Mouse (Mus musculus): ENCODE results near the gene Cenpm.
"Not testable (repeated sequence)": the region's sequence is repeated elsewhere in the genome, so short reads cannot be mapped to it uniquely, and the experiment has no call there.

Cenpm gene

DNA sequence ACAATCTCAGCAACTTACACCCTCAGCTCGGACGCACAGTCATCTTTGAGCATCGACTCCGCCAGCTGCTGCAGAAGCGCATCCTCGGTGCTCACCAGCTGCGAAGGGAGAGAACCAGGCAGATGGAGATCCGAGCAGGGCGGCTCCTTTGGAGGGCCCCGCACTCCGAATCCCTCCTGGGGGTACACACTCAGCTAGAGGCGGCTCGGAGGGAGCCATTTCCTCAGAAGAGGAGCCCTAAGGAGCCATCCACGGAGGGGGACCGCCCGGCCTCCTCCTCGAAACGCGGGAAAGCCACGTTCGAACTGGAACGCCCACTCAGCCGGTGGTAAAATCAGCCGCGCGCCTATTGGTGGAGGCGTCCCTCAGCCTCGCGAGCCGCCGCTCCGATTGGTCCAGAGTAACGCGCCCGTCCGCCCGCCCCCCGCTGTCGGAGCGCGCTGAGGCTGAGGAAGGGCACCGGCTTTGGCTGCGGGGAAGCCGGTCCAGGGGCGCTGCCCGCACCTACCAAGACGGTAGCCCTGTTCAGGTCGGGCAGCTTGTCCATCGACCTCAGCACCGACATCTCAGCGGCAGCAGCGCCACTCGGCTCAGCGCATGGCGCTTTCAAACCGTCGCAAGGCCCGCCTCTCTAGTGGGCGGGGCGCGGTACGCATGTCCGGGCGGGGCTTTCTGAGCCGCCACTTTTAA lies at the start of gene Cenpm:
Cenpm (minus strand) TSS at position 634 of the 690 bp plus-strand sequence.
- peak; percentile 93 to 94 for DNase-seq

GRCm38 (mm10) chr15:82294059-82294458 lies 49.5 kb upstream of the Cenpm start:
- peak in 1 of 2 experiments; percentile 30 for DNase-seq

GRCm38 (mm10) chr15:82293271-82293711 lies 48.7 kb upstream of the Cenpm start:
- no peak for DNase-seq

DNA sequence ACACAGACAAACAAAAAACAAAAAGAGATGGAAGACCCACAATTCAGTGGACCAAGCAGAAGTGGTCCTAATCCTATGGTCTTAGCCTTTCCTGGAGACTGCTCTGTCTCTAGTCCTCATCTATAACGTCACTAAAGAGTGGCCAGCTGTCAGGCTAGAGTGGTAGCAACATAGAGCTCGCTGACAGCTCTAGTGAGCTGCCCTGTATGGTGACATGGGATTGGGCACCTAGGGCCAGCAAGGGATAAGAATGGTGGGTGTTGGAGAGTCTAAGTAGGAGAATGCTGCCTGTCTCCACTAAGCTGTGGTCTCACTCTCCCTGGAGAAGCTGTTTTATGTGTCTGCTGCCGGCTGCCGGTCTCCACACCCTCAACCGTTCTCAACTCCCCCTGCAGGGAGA lies 48.3 kb upstream of the Cenpm start:
- no peak for DNase-seq

GRCm38 (mm10) chr15:82290252-82290651 lies 45.7 kb upstream of the Cenpm start:
- DNase-seq = no peak

DNA sequence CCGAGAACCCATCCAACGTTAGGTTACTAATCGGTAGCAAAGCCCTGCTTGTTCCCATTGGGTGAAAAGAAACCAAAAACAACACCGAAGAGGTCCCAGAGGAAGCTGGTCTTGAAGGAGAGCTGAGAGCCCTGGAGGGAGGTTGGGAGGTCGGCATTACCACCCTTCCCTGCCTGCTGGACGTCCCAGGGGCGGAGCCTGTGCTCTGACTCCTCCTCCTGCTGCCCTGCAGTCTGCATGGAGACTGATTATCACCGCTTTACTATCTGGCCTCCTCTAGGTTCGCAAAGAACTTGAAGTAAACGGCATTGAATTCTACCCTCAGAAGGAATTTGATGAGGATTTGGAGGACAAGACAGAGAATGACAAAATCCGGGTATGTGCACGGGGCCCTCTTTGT lies 41.6 kb upstream of the Cenpm start:
- no peak for DNase-seq

GRCm38 (mm10) chr15:82280638-82281037 lies 36.1 kb upstream of the Cenpm start:
- DNase-seq = no peak

GRCm38 (mm10) chr15:82277591-82277990 lies 33.0 kb upstream of the Cenpm start:
- no peak for DNase-seq

DNA sequence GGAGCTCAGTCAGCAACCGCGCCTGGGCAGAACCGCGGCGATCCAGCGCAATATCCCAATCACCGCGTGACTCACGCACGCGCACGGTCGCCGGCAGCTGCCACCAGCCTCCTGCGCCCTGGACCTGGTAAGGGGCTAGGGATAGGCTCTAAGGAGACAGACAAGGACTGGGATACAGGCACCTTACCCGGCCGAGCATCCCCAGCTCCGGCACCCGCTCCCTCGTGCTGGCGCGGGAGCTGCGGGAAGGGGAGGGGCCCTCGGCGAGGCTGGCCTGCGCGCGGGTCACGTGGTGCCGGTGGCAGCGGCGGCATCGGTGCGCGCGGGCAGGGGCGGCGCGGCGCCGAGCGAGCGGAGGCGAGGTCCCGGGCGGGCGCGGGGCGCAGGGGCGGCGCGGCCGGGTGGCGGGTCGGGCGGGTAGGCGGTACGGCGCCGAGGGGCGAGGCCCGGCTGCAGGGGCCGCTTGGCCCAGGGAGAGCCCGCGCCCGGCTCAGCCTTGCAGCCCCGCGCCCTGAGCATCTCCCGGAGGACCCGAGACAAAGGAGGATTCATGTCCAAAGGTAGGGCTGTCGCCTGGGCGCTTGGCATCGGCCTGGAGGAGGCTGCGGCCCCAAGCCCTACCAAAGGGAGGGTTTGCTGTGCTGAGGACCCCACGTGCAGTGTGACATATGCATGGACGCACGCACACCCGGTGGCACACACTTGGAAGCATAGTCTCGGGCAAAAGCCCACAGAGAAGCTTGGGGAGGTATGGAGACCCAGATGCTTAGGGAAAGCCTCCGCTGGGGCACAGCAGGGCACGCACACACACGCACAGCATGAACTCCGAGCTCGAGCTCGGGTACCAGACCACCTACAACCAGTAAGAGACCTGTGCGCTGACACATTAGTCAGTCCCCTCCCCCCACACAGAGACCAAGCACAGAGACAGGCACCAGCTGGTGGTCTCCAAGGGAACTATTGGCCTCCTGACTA lies 30.7 kb upstream of the Cenpm start:
- peak in 1 of 2 experiments; percentile 39 for DNase-seq

- no peak for DNase-seq
Measured at GRCm38 (mm10) chr15:82274593-82274926, 30.0 kb upstream of the Cenpm start, which contains the start of gene Sept3. Gene Sept3 (plus strand): TSS chr15:82274893.

GRCm38 (mm10) chr15:82272295-82272694 lies 27.7 kb upstream of the Cenpm start:
- no peak for DNase-seq

GRCm38 (mm10) chr15:82271201-82271600 lies 26.7 kb upstream of the Cenpm start:
- DNase-seq = peak; percentile 56 to 68

- DNase-seq = no peak
Measured at GRCm38 (mm10) chr15:82268783-82269182, 24.2 kb upstream of the Cenpm start.

- DNase-seq = no peak
Measured at GRCm38 (mm10) chr15:82268185-82268584, 23.6 kb upstream of the Cenpm start.

DNA sequence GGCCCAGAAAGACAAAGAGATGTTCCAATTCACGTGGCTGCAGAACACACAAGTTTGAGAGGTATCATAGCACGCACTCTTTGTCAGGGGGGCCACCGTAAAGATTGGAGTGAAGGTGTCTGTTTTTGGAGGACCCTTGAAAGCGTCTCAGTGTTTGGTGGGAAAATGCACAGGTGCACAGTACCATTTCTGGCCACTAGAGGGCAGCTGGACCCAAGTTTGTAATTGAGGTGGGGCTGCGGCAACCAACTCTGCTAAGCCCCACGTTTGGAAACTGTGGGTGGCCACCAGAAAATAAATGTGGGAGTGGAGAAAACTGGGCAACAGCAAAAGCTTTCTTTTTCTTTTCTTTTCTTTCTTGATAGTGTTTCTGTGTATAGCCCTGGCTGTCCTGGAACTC lies 21.8 kb upstream of the Cenpm start:
- DNase-seq = peak; percentile 43 to 72

GRCm38 (mm10) chr15:82259510-82259909 lies 15.0 kb upstream of the Cenpm start:
- peak; percentile 70 to 78 for DNase-seq

DNA sequence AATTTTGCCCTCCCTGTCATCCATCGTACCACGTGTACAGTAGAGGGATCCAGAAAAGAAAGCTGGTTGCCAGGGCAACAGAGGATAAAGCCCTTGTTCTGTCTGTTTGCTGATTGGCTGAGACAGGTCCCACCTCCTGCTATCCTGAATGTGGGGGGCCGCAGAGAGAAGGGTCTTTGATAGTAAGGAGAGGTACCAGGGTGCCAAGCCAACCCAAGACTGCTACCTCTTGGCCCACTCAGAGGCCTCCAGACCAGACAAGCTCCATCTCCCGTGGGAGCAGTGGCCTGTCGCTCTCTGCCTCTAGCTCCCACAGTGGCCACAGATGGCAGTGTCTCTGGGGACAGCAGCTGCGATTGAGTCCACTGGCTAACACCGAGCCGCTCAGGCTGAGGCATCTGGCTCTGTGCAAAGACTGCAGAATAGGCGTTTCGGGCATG lies 11.4 kb upstream of the Cenpm start:
- no peak for DNase-seq

DNA sequence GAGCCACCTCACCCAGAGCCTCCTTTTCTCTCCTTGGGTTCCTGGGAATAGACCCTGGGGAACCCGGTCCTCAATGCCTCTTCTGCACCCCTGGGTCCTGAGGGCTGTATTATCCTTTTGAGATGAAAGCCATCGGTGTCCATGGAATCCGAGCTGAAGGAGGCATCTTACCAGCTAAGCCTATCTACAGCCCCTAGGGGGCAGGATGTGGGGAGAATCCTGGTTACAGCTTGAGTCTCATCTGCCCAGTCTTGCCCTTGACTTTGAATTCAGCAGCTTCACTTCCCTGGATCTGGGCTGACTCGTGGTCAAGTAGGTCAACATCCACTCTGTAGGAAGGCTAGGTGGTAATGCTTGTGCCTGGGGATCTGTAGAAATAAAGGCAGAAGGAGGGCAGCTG lies 10.7 kb upstream of the Cenpm start:
- no peak for DNase-seq

- DNase-seq = no peak
Measured at GRCm38 (mm10) chr15:82252097-82252496, 7.5 kb upstream of the Cenpm start, which contains the start of gene 1500009C09Rik. Gene 1500009C09Rik (plus strand): TSS chr15:82252397.

GRCm38 (mm10) chr15:82251579-82251978 lies 7.0 kb upstream of the Cenpm start:
- no peak for DNase-seq

- no peak for DNase-seq
Measured at GRCm38 (mm10) chr15:82247131-82247776, 2.7 kb upstream of the Cenpm start.

DNA sequence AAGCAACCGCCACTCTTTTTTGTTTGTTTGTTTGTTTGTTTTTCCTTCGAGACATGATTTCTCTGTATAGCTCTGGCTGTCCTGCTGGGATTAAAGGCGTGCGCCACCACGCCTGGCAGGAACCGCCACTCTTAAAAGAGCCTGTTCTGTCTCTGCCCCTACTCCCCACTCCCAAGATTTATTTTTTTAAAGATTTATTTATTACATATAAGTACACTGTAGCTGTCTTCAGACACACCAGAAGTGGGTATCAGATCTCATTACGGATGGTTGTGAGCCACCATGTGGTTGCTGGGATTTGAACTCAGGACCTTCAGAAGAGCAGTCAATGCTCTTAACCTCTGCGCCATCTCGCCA lies 235 bp upstream of the Cenpm start:
- not testable (repeated sequence) for DNase-seq

- DNase-seq = no peak
Measured at GRCm38 (mm10) chr15:82243742-82244114, 820 bp downstream of the Cenpm start.

All from lung, postnatal 4 days (tissue).